Mouse (Mus musculus) heart, embryonic 10.5 days (tissue): ENCODE data around the gene Surf6. TPM values are rescaled to one million over a fixed set of nuclear protein-coding genes. Genes with fewer than 3 reads are reported as not detected.

Experiments
- DNase-seq: peaks from one replicate; pipeline ENCODE4 v3.0.0-alpha.2; 2017; ENCODE audit warnings: low spot score
- H3K27ac ChIP-seq: fragments of 300-500 bp; sonication (generic); 2 replicates; pipeline ENCODE4 v1.5.1; 2016; ENCODE audit warnings: mild to moderate bottlenecking
- H3K27me3 ChIP-seq: fragments of 300-500 bp; sonication (generic); 2 replicates; pipeline ENCODE4 v1.6.1; 2016; ENCODE audit warnings: mild to moderate bottlenecking; ENCODE audit not compliant: poor library complexity, insufficient read depth, severe bottlenecking
- H3K36me3 ChIP-seq: fragments of 300-500 bp; sonication (generic); 2 replicates; pipeline ENCODE4 v1.6.1; 2016; ENCODE audit warnings: mild to moderate bottlenecking, moderate library complexity
- H3K4me1 ChIP-seq: fragments of 300-500 bp; sonication (generic); 2 replicates; pipeline ENCODE4 v1.6.1; 2016; ENCODE audit warnings: mild to moderate bottlenecking
- H3K4me3 ChIP-seq: fragments of 300-500 bp; sonication (generic); 2 replicates; pipeline ENCODE4 v1.5.1; 2016; ENCODE audit warnings: mild to moderate bottlenecking, moderate library complexity
- H3K9me3 ChIP-seq: fragments of 300-500 bp; sonication (generic); 2 replicates; pipeline ENCODE4 v1.6.1; 2016; ENCODE audit warnings: mild to moderate bottlenecking, moderate library complexity
- WGBS: fragments of 180-500 bp; shearing (Covaris S2); methylation state at CpG from one replicate; pipeline ENCODE4 v1.1.7; 2016; 5-methylcytosine and 5-hydroxymethylcytosine counted together
- polyA plus RNA-seq: library from polyadenylated mRNA; unstranded; fragments of >200 nt; fragmentation: Nextera tagmentation; extraction: Ambion mirVana; gene quantifications from 2 replicates; pipeline ENCODE4 v1.2.1, GENCODE M21; 2016

Surf6 gene
- polyA plus RNA-seq, 1 experiment from 2014 or later, result 24.2 TPM

GRCm38 (mm10) chr2:26847706-26848105, 55.0 kb downstream of the Surf6 start:
- no peaks in the 10 kb centered on the region for H3K4me1 ChIP-seq
- H3K27me3 ChIP-seq, result no peaks in the 10 kb centered on the region
- no peak overlapping the region for H3K4me3 ChIP-seq
- H3K36me3 ChIP-seq, result no peaks in the 10 kb centered on the region
- no peaks in the 10 kb centered on the region for H3K9me3 ChIP-seq
- no peak overlapping the region for H3K27ac ChIP-seq
- DNase-seq, result no peak
- 52% methylated on average over 2 of the region's 2 CpGs for WGBS

Other genes starting within 250 kb of the Surf6 start
- not detected in 2 replicates for gene Lcn4, start 231.6 kb downstream of the Surf6 start, polyA plus RNA-seq
- gene Abo, start 37.9 kb downstream of the Surf6 start, polyA plus RNA-seq, result not detected in 2 replicates
- gene Med22, start 7.8 kb upstream of the Surf6 start, polyA plus RNA-seq, result 40.7 and 55.0 TPM in 2 replicates
- gene Rpl7a, start 7.9 kb upstream of the Surf6 start, polyA plus RNA-seq, result 425 and 513 TPM in 2 replicates
- gene Surf2, start 13.5 kb upstream of the Surf6 start, polyA plus RNA-seq, result 39.9 and 45.7 TPM in 2 replicates
- gene Surf1, start 13.7 kb upstream of the Surf6 start, polyA plus RNA-seq, result 40.9 and 45.6 TPM in 2 replicates
- gene Surf4, start 31.0 kb upstream of the Surf6 start, polyA plus RNA-seq, result 229 and 242 TPM in 2 replicates
- gene Stkld1, start 31.2 kb upstream of the Surf6 start, polyA plus RNA-seq, result 0.15 and 0.36 TPM in 2 replicates
- gene Rexo4, start 61.5 kb upstream of the Surf6 start, polyA plus RNA-seq, result 34.5 and 46.9 TPM in 2 replicates
- gene Adamts13, start 70.5 kb upstream of the Surf6 start, polyA plus RNA-seq, result 0.04 TPM in 1 of 2 replicates, not detected in the other
- gene Cacfd1, start 107.0 kb upstream of the Surf6 start, polyA plus RNA-seq, result 48.3 and 54.5 TPM in 2 replicates
- 0.34 and 0.49 TPM in 2 replicates for gene Slc2a6, start 125.1 kb upstream of the Surf6 start, polyA plus RNA-seq
- 0.09 TPM in 1 of 2 replicates, not detected in the other for gene Mymk, start 169.3 kb upstream of the Surf6 start, polyA plus RNA-seq
- 9.7 and 13.5 TPM in 2 replicates for gene Adamtsl2, start 176.5 kb upstream of the Surf6 start, polyA plus RNA-seq
- gene Fam163b, start 239.6 kb upstream of the Surf6 start, polyA plus RNA-seq, result 0.25 and 0.39 TPM in 2 replicates